Mouse (Mus musculus) heart, embryonic 10.5 days (tissue): ENCODE measurements around the gene Fam160a1. TPM values are rescaled to one million over a fixed set of nuclear protein-coding genes. Genes with fewer than 3 reads are reported as not detected.

Experiments
- DNase-seq: peaks from one replicate; pipeline ENCODE4 v3.0.0-alpha.2; 2017; ENCODE audit warnings: low spot score
- H3K27ac ChIP-seq: fragments of 300-500 bp; sonication (generic); 2 replicates; pipeline ENCODE4 v1.5.1; 2016; ENCODE audit warnings: mild to moderate bottlenecking
- H3K27me3 ChIP-seq: fragments of 300-500 bp; sonication (generic); 2 replicates; pipeline ENCODE4 v1.6.1; 2016; ENCODE audit warnings: mild to moderate bottlenecking; ENCODE audit not compliant: poor library complexity, insufficient read depth, severe bottlenecking
- H3K36me3 ChIP-seq: fragments of 300-500 bp; sonication (generic); 2 replicates; pipeline ENCODE4 v1.6.1; 2016; ENCODE audit warnings: mild to moderate bottlenecking, moderate library complexity
- H3K4me1 ChIP-seq: fragments of 300-500 bp; sonication (generic); 2 replicates; pipeline ENCODE4 v1.6.1; 2016; ENCODE audit warnings: mild to moderate bottlenecking
- H3K4me3 ChIP-seq: fragments of 300-500 bp; sonication (generic); 2 replicates; pipeline ENCODE4 v1.5.1; 2016; ENCODE audit warnings: mild to moderate bottlenecking, moderate library complexity
- H3K9me3 ChIP-seq: fragments of 300-500 bp; sonication (generic); 2 replicates; pipeline ENCODE4 v1.6.1; 2016; ENCODE audit warnings: mild to moderate bottlenecking, moderate library complexity
- WGBS: fragments of 180-500 bp; shearing (Covaris S2); methylation state at CpG from one replicate; pipeline ENCODE4 v1.1.7; 2016; 5-methylcytosine and 5-hydroxymethylcytosine counted together
- polyA plus RNA-seq: library from polyadenylated mRNA; unstranded; fragments of >200 nt; fragmentation: Nextera tagmentation; extraction: Ambion mirVana; gene quantifications from 2 replicates; pipeline ENCODE4 v1.2.1, GENCODE M21; 2016

Fam160a1 gene
- polyA plus RNA-seq, 1 experiment from 2014 or later, result 1.7 TPM

- no peaks in the 10 kb centered on the region; the same call in 1 of the 2 replicates for H3K27me3 ChIP-seq
- DNase-seq, result no peak
- 66% methylated on average over 10 of the region's 10 CpGs for WGBS
These were observed 154.9 kb downstream of the Fam160a1 start for GRCm38 (mm10) chr3:85661926-85662813.

GRCm38 (mm10) chr3:85659681-85660080 is 157.4 kb downstream of the Fam160a1 start:
- Histone ChIP-seq H3K36me3 (peaks cover 6% of the 10 kb centered on the region; the same call in 1 of the 2 replicates), H3K4me3 (no peak overlapping the region), H3K27ac (no peak overlapping the region), H3K27me3 (no peaks in the 10 kb centered on the region; the same call in 1 of the 2 replicates), H3K9me3 (no peaks in the 10 kb centered on the region), H3K4me1 (peaks cover 30% of the 10 kb centered on the region)
- DNase-seq, result no peak
- 82% methylated on average over 7 of the region's 7 CpGs for WGBS

More at GRCm38 (mm10) chr3:85661926-85662813, 154.9 kb downstream of the Fam160a1 start:
- Histone ChIP-seq H3K27ac (no peak overlapping the region), H3K4me1 (peaks cover 49% of the 10 kb centered on the region), H3K36me3 (no peaks in the 10 kb centered on the region), H3K9me3 (no peaks in the 10 kb centered on the region), H3K4me3 (no peak overlapping the region)

- Histone ChIP-seq H3K4me1 (peaks cover 36% of the 10 kb centered on the region), H3K27me3 (no peaks in the 10 kb centered on the region), H3K9me3 (no peaks in the 10 kb centered on the region), H3K27ac (no peak overlapping the region), H3K36me3 (peaks cover 16% of the 10 kb centered on the region; the same call in 1 of the 2 replicates), H3K4me3 (no peak overlapping the region)
- WGBS, result 92% methylated on average over 3 of the region's 3 CpGs
- no peak for DNase-seq
These were observed 161.6 kb downstream of the Fam160a1 start for GRCm38 (mm10) chr3:85655538-85655937.

GRCm38 (mm10) chr3:85652727-85653665 is 164.1 kb downstream of the Fam160a1 start:
- peak overlapping the region; percentile 54 for H3K27ac ChIP-seq
- H3K4me3 ChIP-seq, result no peak overlapping the region
- WGBS, result 22% methylated on average over 4 of the region's 4 CpGs
- no peak for DNase-seq
- no peaks in the 10 kb centered on the region for H3K9me3 ChIP-seq
- no peaks in the 10 kb centered on the region for H3K27me3 ChIP-seq
- H3K36me3 ChIP-seq, result peaks cover 25% of the 10 kb centered on the region; the same call in 1 of the 2 replicates
- H3K4me1 ChIP-seq, result peaks cover 30% of the 10 kb centered on the region

- Histone ChIP-seq H3K4me3 (no peak overlapping the region), H3K36me3 (peaks cover 17% of the 10 kb centered on the region; the same call in 1 of the 2 replicates)
- whole genome bisulfite sequencing, result 84% methylated on average over 4 of the region's 4 CpGs
These were observed 167.9 kb downstream of the Fam160a1 start for GRCm38 (mm10) chr3:85649176-85649575.

GRCm38 (mm10) chr3:85645517-85646004 is 171.5 kb downstream of the Fam160a1 start:
- Histone ChIP-seq H3K4me3 (no peak overlapping the region), H3K27me3 (no peaks in the 10 kb centered on the region), H3K4me1 (peaks cover 20% of the 10 kb centered on the region), H3K27ac (peak overlapping the region; percentile 64; the same call in 1 of the 2 replicates), H3K9me3 (no peaks in the 10 kb centered on the region), H3K36me3 (peaks cover 9% of the 10 kb centered on the region; the same call in 1 of the 2 replicates)
- DNase-seq, result no peak
- 85% methylated on average over 7 of the region's 7 CpGs for WGBS

More at GRCm38 (mm10) chr3:85649176-85649575, 167.9 kb downstream of the Fam160a1 start:
- Histone ChIP-seq H3K27ac (no peak overlapping the region), H3K9me3 (no peaks in the 10 kb centered on the region), H3K4me1 (peaks cover 44% of the 10 kb centered on the region), H3K27me3 (no peaks in the 10 kb centered on the region)
- no peak for DNase-seq

- no peak for DNase-seq
- no peak overlapping the region for H3K4me3 ChIP-seq
- H3K27ac ChIP-seq, result no peak overlapping the region
- H3K36me3 ChIP-seq, result peaks cover 7% of the 10 kb centered on the region; the same call in 1 of the 2 replicates
- WGBS, result 82% methylated on average over 3 of the region's 3 CpGs
- H3K4me1 ChIP-seq, result peaks cover 20% of the 10 kb centered on the region
- H3K9me3 ChIP-seq, result no peaks in the 10 kb centered on the region
- no peaks in the 10 kb centered on the region for H3K27me3 ChIP-seq
These were observed 172.3 kb downstream of the Fam160a1 start for GRCm38 (mm10) chr3:85644814-85645213.

- H3K27me3 ChIP-seq, result no peaks in the 10 kb centered on the region
- H3K9me3 ChIP-seq, result no peaks in the 10 kb centered on the region
- DNase-seq, result no peak
- H3K4me1 ChIP-seq, result peaks cover 28% of the 10 kb centered on the region
- WGBS, result 75% methylated on average over 3 of the region's 3 CpGs
- no peak overlapping the region for H3K4me3 ChIP-seq
- 0 out of 2 replicates have a peak overlapping the region, but pooled peaks have one; percentile 49 for H3K27ac ChIP-seq
- H3K36me3 ChIP-seq, result 0 out of 2 replicates have a peak, but pooled peaks cover 2% of the 10 kb centered on the region
These were observed 175.3 kb downstream of the Fam160a1 start for GRCm38 (mm10) chr3:85641751-85642150.

- Histone ChIP-seq H3K4me3 (no peak overlapping the region), H3K36me3 (0 out of 2 replicates have a peak, but pooled peaks cover 2% of the 10 kb centered on the region), H3K9me3 (no peaks in the 10 kb centered on the region), H3K27ac (peak overlapping the region; percentile 80), H3K4me1 (peaks cover 42% of the 10 kb centered on the region), H3K27me3 (no peaks in the 10 kb centered on the region)
- DNase-seq, result no peak
- 67% methylated on average over 5 of the region's 5 CpGs for WGBS
These were observed 180.2 kb downstream of the Fam160a1 start for GRCm38 (mm10) chr3:85636716-85637447.

- Histone ChIP-seq H3K4me1 (peaks cover 39% of the 10 kb centered on the region), H3K36me3 (0 out of 2 replicates have a peak, but pooled peaks cover 2% of the 10 kb centered on the region), H3K4me3 (no peak overlapping the region), H3K27me3 (no peaks in the 10 kb centered on the region), H3K27ac (peak overlapping the region; percentile 80; the same call in 1 of the 2 replicates), H3K9me3 (no peaks in the 10 kb centered on the region)
- 98% methylated on average over 2 of the region's 2 CpGs for WGBS
- no peak for DNase-seq
These were observed 181.5 kb downstream of the Fam160a1 start for GRCm38 (mm10) chr3:85635591-85635990.

GRCm38 (mm10) chr3:85635126-85635419 is 182.0 kb downstream of the Fam160a1 start:
- H3K36me3 ChIP-seq, result 0 out of 2 replicates have a peak, but pooled peaks cover 2% of the 10 kb centered on the region
- no peak for DNase-seq
- no peaks in the 10 kb centered on the region for H3K9me3 ChIP-seq
- no peak overlapping the region; the same call in 1 of the 2 replicates for H3K27ac ChIP-seq
- no peak overlapping the region for H3K4me3 ChIP-seq
- WGBS, result 61% methylated on average over 2 of the region's 2 CpGs
- H3K27me3 ChIP-seq, result no peaks in the 10 kb centered on the region
- H3K4me1 ChIP-seq, result peaks cover 39% of the 10 kb centered on the region
